Mouse (Mus musculus) liver, embryonic 11.5 days (tissue): ENCODE data around the gene Aanat. TPM values are rescaled to one million over a fixed set of nuclear protein-coding genes. Genes with fewer than 3 reads are reported as not detected.
A peak's percentile ranks its signal among the peaks of the same experiment; 100 is the strongest.

Experiments
- ATAC-seq: fragments of 200-750 bp; cut with Nextera tagmentation; replicated peaks from 2 replicates; pipeline ENCODE4 v1.8.0; 2017; ENCODE audit warnings: moderate number of reproducible peaks, mild to moderate bottlenecking, moderate TSS enrichment, moderate library complexity; ENCODE audit not compliant: low FRiP score
- DNase-seq: peaks from one replicate; pipeline ENCODE4 v3.0.0-alpha.2; 2017; ENCODE audit warnings: low spot score
- H3K27ac ChIP-seq: fragments of 300-500 bp; sonication (generic); 2 replicates; pipeline ENCODE4 v1.5.1; 2014; ENCODE audit warnings: mild to moderate bottlenecking, low read depth, low read length, control low read depth
- H3K27me3 ChIP-seq: fragments of 300-500 bp; sonication (generic); replicated peaks from 2 replicates; pipeline ENCODE4 v1.6.1; 2014; ENCODE audit warnings: low read length, mixed read lengths; ENCODE audit not compliant: control insufficient read depth, insufficient read depth
- H3K36me3 ChIP-seq: fragments of 300-500 bp; sonication (generic); 2 replicates; pipeline ENCODE4 v1.6.1; 2014; ENCODE audit warnings: mild to moderate bottlenecking, low read length, moderate library complexity, mixed read lengths; ENCODE audit not compliant: control insufficient read depth, insufficient read depth
- H3K4me1 ChIP-seq: fragments of 300-500 bp; sonication (generic); replicated peaks from 2 replicates; pipeline ENCODE4 v1.6.1; 2014; ENCODE audit warnings: low read length, mixed read lengths; ENCODE audit not compliant: control insufficient read depth, insufficient read depth
- H3K4me2 ChIP-seq: fragments of 300-500 bp; sonication (generic); 2 replicates; pipeline ENCODE4 v1.6.1; 2014; ENCODE audit warnings: mild to moderate bottlenecking, control low read depth, moderate library complexity
- H3K4me3 ChIP-seq: fragments of 300-500 bp; sonication (generic); 2 replicates; pipeline ENCODE4 v1.5.1; 2014; ENCODE audit warnings: low read depth, low read length, control low read depth
- H3K9ac ChIP-seq: fragments of 300-500 bp; sonication (generic); 2 replicates; pipeline ENCODE4 v1.6.1; 2014; ENCODE audit warnings: low read depth, low read length, control low read depth
- H3K9me3 ChIP-seq: fragments of 300-500 bp; sonication (generic); 2 replicates; pipeline ENCODE4 v1.6.1; 2016; ENCODE audit warnings: low read length, inconsistent platforms, mixed read lengths; ENCODE audit not compliant: control insufficient read depth
- WGBS: fragments of 180-500 bp; shearing (Covaris S2); extraction: QIAGEN DNeasy Blood & Tissue Kit; methylation state at CpG from one replicate; pipeline ENCODE4 v1.1.7; 2014; 5-methylcytosine and 5-hydroxymethylcytosine counted together
- polyA plus RNA-seq: library from polyadenylated mRNA; unstranded; fragments of >200 nt; fragmentation: Nextera tagmentation; extraction: Ambion mirVana; gene quantifications from 2 replicates; pipeline ENCODE4 v1.2.1, GENCODE M21; 2014

The Aanat gene
- polyA plus RNA-seq, 1 experiment from 2014 or later = not detected

- Histone ChIP-seq H3K4me3 (no peak overlapping the region), H3K9ac (no peak overlapping the region), H3K27me3 (no peaks in the 10 kb centered on the region), H3K4me2 (no peak overlapping the region), H3K27ac (no peak overlapping the region), H3K9me3 (no peaks in the 10 kb centered on the region), H3K36me3 (no peaks in the 10 kb centered on the region), H3K4me1 (peaks cover 54% of the 10 kb centered on the region)
- 78% methylated on average over 7 of the region's 7 CpGs for WGBS
- DNase-seq (no peak), ATAC-seq (no peak)
These were observed 15.4 kb upstream of the Aanat start for GRCm38 (mm10) chr11:116570821-116571220.

GRCm38 (mm10) chr11:116571767-116572679 lies 14.2 kb upstream of the Aanat start:
- peak; percentile 58 for ATAC-seq

DNA sequence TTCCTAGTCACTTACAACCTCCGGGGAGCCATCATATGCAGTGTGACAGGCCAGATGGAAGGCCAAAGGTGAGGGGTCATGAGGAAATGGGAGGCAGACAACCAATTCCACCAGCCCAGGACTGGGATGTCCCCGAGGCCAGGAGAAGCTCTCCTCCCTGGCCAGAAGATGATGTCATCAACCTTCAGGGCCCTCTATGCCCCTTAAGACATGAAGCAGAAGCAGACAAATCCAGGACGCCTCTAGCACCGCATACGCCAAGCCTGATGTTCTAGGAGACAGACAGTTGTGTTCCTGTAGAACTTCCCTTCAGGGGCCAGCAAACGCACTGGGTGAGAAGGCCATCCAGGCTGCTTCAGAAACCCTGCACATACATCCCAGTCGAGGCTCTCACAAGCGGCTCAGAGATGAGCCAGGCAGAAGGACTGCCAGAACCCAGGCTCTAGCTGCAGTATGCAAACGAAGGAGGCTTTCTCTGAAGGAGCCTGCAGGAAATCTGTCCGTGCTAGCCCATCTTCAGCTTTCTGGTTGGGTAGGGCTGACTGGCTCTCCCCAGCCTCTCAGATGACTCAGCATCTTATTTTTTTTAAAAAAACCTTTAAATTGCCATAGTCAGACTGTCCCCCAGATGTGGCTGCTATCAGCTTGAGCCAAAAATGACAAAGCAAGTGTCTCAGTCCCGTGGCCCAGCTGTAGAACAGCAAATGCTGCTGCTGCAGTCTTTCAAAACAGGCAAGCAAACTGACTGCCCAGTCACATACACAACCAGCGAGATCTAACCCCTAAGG lies 13.3 kb upstream of the Aanat start:
- peak overlapping the region; percentile 1; the same call in 1 of the 2 replicates for H3K4me3 ChIP-seq
- WGBS = 42% methylated on average over 12 of the region's 12 CpGs
- H3K9me3 ChIP-seq = no peaks in the 10 kb centered on the region
- DNase-seq = peak; percentile 58
- no peaks in the 10 kb centered on the region for H3K27me3 ChIP-seq
- peak overlapping the region; percentile 52 for H3K4me2 ChIP-seq
- peak overlapping the region; percentile 84 for H3K27ac ChIP-seq
- H3K4me1 ChIP-seq = peaks cover 48% of the 10 kb centered on the region
- H3K36me3 ChIP-seq = no peaks in the 10 kb centered on the region
- ATAC-seq = peak; percentile 86
- H3K9ac ChIP-seq = peak overlapping the region; percentile 49; the same call in 1 of the 2 replicates

More at GRCm38 (mm10) chr11:116571767-116572679, 14.2 kb upstream of the Aanat start:
- DNase-seq = no peak
- Histone ChIP-seq H3K9me3 (no peaks in the 10 kb centered on the region), H3K4me3 (peak overlapping the region; percentile 4; the same call in 1 of the 2 replicates), H3K4me1 (peaks cover 52% of the 10 kb centered on the region), H3K27me3 (no peaks in the 10 kb centered on the region), H3K36me3 (no peaks in the 10 kb centered on the region), H3K9ac (peak overlapping the region; percentile 44), H3K4me2 (peak overlapping the region; percentile 52), H3K27ac (peak overlapping the region; percentile 84)
- WGBS = 52% methylated on average over 19 of the region's 19 CpGs

DNA sequence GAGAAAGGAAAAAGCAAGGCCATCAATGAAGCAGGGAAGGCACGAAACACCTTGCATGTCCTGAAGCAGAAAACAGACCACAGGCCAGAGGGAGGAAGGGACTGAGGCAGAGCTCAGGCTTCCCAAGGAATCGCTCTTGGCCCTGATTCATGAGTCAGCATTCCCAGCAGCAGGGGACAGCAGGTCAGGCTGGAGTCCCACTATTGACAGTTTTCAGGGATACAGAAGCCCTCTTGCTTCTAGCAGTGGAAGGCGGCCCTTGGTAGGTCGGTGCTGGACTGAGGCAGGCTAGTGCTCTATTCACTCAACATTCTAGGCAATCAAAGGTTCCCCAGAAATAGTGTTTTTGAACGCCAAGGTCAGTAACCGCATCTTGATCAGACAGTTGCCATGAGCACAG lies 11.7 kb upstream of the Aanat start:
- DNase-seq (no peak), ATAC-seq (no peak)
- Histone ChIP-seq H3K9me3 (no peaks in the 10 kb centered on the region), H3K9ac (no peak overlapping the region; the same call in 1 of the 2 replicates), H3K4me2 (no peak overlapping the region), H3K36me3 (no peaks in the 10 kb centered on the region), H3K27me3 (no peaks in the 10 kb centered on the region), H3K4me3 (no peak overlapping the region), H3K27ac (no peak overlapping the region), H3K4me1 (peaks cover 52% of the 10 kb centered on the region)
- 78% methylated on average over 6 of the region's 6 CpGs for WGBS

DNA sequence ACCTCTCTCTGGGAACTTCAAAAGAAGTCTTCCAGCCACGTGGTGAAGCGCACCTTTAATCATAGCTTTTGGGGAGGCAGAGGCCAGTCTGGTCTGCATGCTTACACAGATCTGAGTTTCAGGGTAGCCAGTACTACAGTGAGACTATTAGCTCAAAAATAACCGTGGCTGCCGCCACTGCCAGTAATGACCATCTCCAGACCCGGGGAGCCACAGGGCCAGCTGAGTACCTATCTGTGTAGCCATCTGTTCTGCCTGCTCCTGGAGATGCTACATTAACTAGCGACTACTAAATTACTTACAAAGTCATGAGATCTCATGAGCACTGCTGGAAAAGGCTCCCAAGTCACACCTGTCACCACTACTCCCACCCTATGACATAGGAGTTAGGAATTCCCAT lies 11.2 kb upstream of the Aanat start:
- ATAC-seq (no peak), DNase-seq (no peak)
- Histone ChIP-seq H3K4me3 (no peak overlapping the region), H3K4me1 (peaks cover 57% of the 10 kb centered on the region), H3K9me3 (no peaks in the 10 kb centered on the region), H3K36me3 (no peaks in the 10 kb centered on the region), H3K4me2 (no peak overlapping the region; the same call in 1 of the 2 replicates), H3K9ac (no peak overlapping the region), H3K27me3 (no peaks in the 10 kb centered on the region), H3K27ac (no peak overlapping the region)
- WGBS = 64% methylated on average over 6 of the region's 6 CpGs

DNA sequence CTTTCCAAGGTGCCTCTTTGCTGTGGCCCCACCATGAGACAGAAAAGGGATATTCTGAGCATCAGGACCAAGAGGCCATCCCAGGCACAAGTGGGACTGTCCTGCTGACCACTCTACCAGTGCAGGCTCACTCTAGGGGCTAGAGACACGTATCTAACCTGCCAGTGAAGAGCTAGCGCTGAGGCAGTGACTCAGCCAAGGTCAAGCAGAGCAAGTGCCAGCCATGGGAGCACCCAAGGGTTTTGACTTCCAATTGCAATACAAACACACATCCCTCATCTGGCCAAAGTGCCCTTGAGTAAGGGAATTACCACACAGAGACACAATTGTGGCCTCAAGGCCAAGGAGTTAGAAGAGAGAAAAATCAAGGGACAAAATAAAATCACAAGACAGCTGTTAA lies 10.8 kb upstream of the Aanat start:
- 88% methylated on average over 2 of the region's 2 CpGs for WGBS
- H3K9ac ChIP-seq = no peak overlapping the region
- no peaks in the 10 kb centered on the region for H3K9me3 ChIP-seq
- no peak for ATAC-seq
- DNase-seq = no peak
- H3K27ac ChIP-seq = no peak overlapping the region
- no peak overlapping the region; the same call in 1 of the 2 replicates for H3K4me2 ChIP-seq
- no peaks in the 10 kb centered on the region for H3K36me3 ChIP-seq
- H3K27me3 ChIP-seq = no peaks in the 10 kb centered on the region
- peaks cover 61% of the 10 kb centered on the region for H3K4me1 ChIP-seq
- H3K4me3 ChIP-seq = no peak overlapping the region

GRCm38 (mm10) chr11:116579280-116579679 lies 7.0 kb upstream of the Aanat start:
- no peaks in the 10 kb centered on the region for H3K36me3 ChIP-seq
- no peak overlapping the region for H3K4me3 ChIP-seq
- DNase-seq (no peak), ATAC-seq (no peak)
- H3K27ac ChIP-seq = no peak overlapping the region
- H3K27me3 ChIP-seq = no peaks in the 10 kb centered on the region
- no peak overlapping the region for H3K9ac ChIP-seq
- H3K9me3 ChIP-seq = no peaks in the 10 kb centered on the region
- WGBS = 88% methylated on average over 3 of the region's 3 CpGs
- H3K4me2 ChIP-seq = no peak overlapping the region
- H3K4me1 ChIP-seq = peaks cover 28% of the 10 kb centered on the region

GRCm38 (mm10) chr11:116580031-116580652 lies 6.1 kb upstream of the Aanat start:
- Histone ChIP-seq H3K4me3 (peak overlapping the region; percentile 98), H3K27me3 (no peaks in the 10 kb centered on the region), H3K36me3 (no peaks in the 10 kb centered on the region), H3K27ac (peak overlapping the region; percentile 59; the same call in 1 of the 2 replicates), H3K9ac (peak overlapping the region; percentile 87), H3K4me2 (peak overlapping the region; percentile 99), H3K9me3 (no peaks in the 10 kb centered on the region), H3K4me1 (peaks cover 20% of the 10 kb centered on the region)
- ATAC-seq = peak; percentile 62
- DNase-seq = no peak
- 12% methylated on average over 10 of the region's 10 CpGs for WGBS
